Mouse (Mus musculus) left cerebral cortex, postnatal 25 days (tissue): Measurements from ENCODE around the gene Mroh8. TPM values are rescaled to one million over a fixed set of nuclear protein-coding genes. Genes with fewer than 3 reads are reported as not detected.

ENCODE experiments used
- DNase-seq, 2 experiments: peaks; one replicate each; pipeline ENCODE4 v3.0.0; 2022; ENCODE audit warnings: low spot score in 2 of 2, mixed read lengths in 1 of 2
- intact Hi-C: fragments of 180-260 bp; cut with DNase I; formaldehyde crosslinking; loops from one replicate; pipeline ENCODE4 v1.15.1; 2025
- total RNA-seq, 2 experiments: library from RNA; stranded (reverse); gene quantifications; 2 replicates each; pipeline ENCODE4 v1.2.3; 2021

Gene Mroh8
- 1 to 10 TPM; 1.0 to 1.4 TPM for total RNA-seq

GRCm38 (mm10) chr2:157279416-157279800 is at the start of gene Mroh8:
Mroh8 (minus strand) TSS chr2:157279549.
- DNase-seq = peak in 1 of 2 experiments; percentile 75
- intact Hi-C loops = loop anchor here (2.0 to 5.0 kb wide), 2 partner anchors 75 to 152 kb away; partner anchors contain the start of gene Rbl1

- no peak for DNase-seq
- intact Hi-C loops = no loop called here
Observed at GRCm38 (mm10) chr2:157328570-157328969, 49.2 kb upstream of the Mroh8 start.

- intact Hi-C loops = no loop called here
- DNase-seq = no peak
Observed at GRCm38 (mm10) chr2:157328106-157328505, 48.8 kb upstream of the Mroh8 start.

GRCm38 (mm10) chr2:157325238-157325637 is 45.9 kb upstream of the Mroh8 start:
- DNase-seq = no peak
- intact Hi-C loops = no loop called here

- intact Hi-C loops = no loop called here
- DNase-seq = no peak
Observed at GRCm38 (mm10) chr2:157322029-157322766, 42.8 kb upstream of the Mroh8 start.

- intact Hi-C loops = no loop called here
- no peak for DNase-seq
Observed at GRCm38 (mm10) chr2:157320886-157321285, 41.5 kb upstream of the Mroh8 start.

- intact Hi-C loops = no loop called here
- no peak for DNase-seq
Observed at GRCm38 (mm10) chr2:157320135-157320534, 40.8 kb upstream of the Mroh8 start.

GRCm38 (mm10) chr2:157317220-157317619 is 37.9 kb upstream of the Mroh8 start:
- no peak for DNase-seq
- intact Hi-C loops = no loop called here

GRCm38 (mm10) chr2:157316358-157316933 is 37.1 kb upstream of the Mroh8 start:
- intact Hi-C loops = no loop called here

GRCm38 (mm10) chr2:157315486-157315885 is 36.1 kb upstream of the Mroh8 start:
- no peak for DNase-seq
- intact Hi-C loops = no loop called here

More at GRCm38 (mm10) chr2:157316358-157316933, 37.1 kb upstream of the Mroh8 start:
- no peak for DNase-seq

GRCm38 (mm10) chr2:157314310-157314709 is 35.0 kb upstream of the Mroh8 start:
- intact Hi-C loops = no loop called here
- peak in 1 of 2 experiments; percentile 25 for DNase-seq

- intact Hi-C loops = no loop called here
- peak in 1 of 2 experiments; percentile 19 for DNase-seq
Observed at GRCm38 (mm10) chr2:157313718-157314117, 34.4 kb upstream of the Mroh8 start.

GRCm38 (mm10) chr2:157310963-157311637 is 31.8 kb upstream of the Mroh8 start:
- DNase-seq = no peak
- intact Hi-C loops = no loop called here

GRCm38 (mm10) chr2:157309611-157310010 is 30.3 kb upstream of the Mroh8 start:
- DNase-seq = no peak
- intact Hi-C loops = no loop called here

GRCm38 (mm10) chr2:157308273-157308917 is 29.0 kb upstream of the Mroh8 start:
- no peak for DNase-seq
- intact Hi-C loops = no loop called here

GRCm38 (mm10) chr2:157307715-157308265 is 28.4 kb upstream of the Mroh8 start:
- DNase-seq = no peak
- intact Hi-C loops = no loop called here

- DNase-seq = peak in 1 of 2 experiments; percentile 44
- intact Hi-C loops = no loop called here
Observed at GRCm38 (mm10) chr2:157306091-157307032, 27.0 kb upstream of the Mroh8 start.

GRCm38 (mm10) chr2:157303096-157303495 is 23.7 kb upstream of the Mroh8 start:
- peak in 1 of 2 experiments; percentile 53 for DNase-seq
- intact Hi-C loops = no loop called here

- intact Hi-C loops = no loop called here
- DNase-seq = no peak
Observed at GRCm38 (mm10) chr2:157300051-157300450, 20.7 kb upstream of the Mroh8 start.
